Mouse (Mus musculus) midbrain, embryonic 16.5 days (tissue): ENCODE data around the gene Col24a1. TPM values are rescaled to one million over a fixed set of nuclear protein-coding genes. Genes with fewer than 3 reads are reported as not detected.

Source experiments
- ATAC-seq: fragments of 200-750 bp; cut with Nextera tagmentation; 2 replicates; pipeline ENCODE4 v1.8.0; 2017; ENCODE audit warnings: moderate TSS enrichment
- H3K27ac ChIP-seq: fragments of 300-500 bp; sonication (generic); 2 replicates; pipeline ENCODE4 v1.5.1; 2014; ENCODE audit warnings: mild to moderate bottlenecking, low read length, mixed read lengths
- H3K27me3 ChIP-seq: fragments of 300-500 bp; sonication (generic); 2 replicates; pipeline ENCODE4 v1.6.1; 2014; ENCODE audit warnings: low read depth, low read length, mixed read lengths; ENCODE audit not compliant: control insufficient read depth, insufficient read depth
- H3K36me3 ChIP-seq: fragments of 300-500 bp; sonication (generic); 2 replicates; pipeline ENCODE4 v1.6.1; 2014; ENCODE audit warnings: mild to moderate bottlenecking, low read length, moderate library complexity, mixed read lengths; ENCODE audit not compliant: control insufficient read depth, insufficient read depth
- H3K4me1 ChIP-seq: fragments of 300-500 bp; sonication (generic); 2 replicates; pipeline ENCODE4 v1.6.1; 2014; ENCODE audit warnings: mild to moderate bottlenecking, low read length, mixed read lengths; ENCODE audit not compliant: control insufficient read depth, insufficient read depth
- H3K4me2 ChIP-seq: fragments of 300-500 bp; sonication (generic); 2 replicates; pipeline ENCODE4 v1.6.1; 2014; ENCODE audit warnings: mild to moderate bottlenecking, low read length, mixed read lengths
- H3K4me3 ChIP-seq: fragments of 300-500 bp; sonication (generic); 2 replicates; pipeline ENCODE4 v1.5.1; 2014; ENCODE audit warnings: low read depth, mild to moderate bottlenecking, low read length, moderate library complexity, mixed read lengths
- H3K9ac ChIP-seq: fragments of 300-500 bp; sonication (generic); 2 replicates; pipeline ENCODE4 v1.6.1; 2014; ENCODE audit warnings: low read depth, low read length, mixed read lengths
- H3K9me3 ChIP-seq: fragments of 300-500 bp; sonication (generic); replicated peaks from 2 replicates; pipeline ENCODE4 v1.6.1; 2014; ENCODE audit warnings: mild to moderate bottlenecking, low read length, mixed read lengths; ENCODE audit not compliant: control insufficient read depth, poor library complexity, severe bottlenecking
- WGBS: fragments of 180-500 bp; shearing (Covaris S2); extraction: QIAGEN DNeasy Blood & Tissue Kit; methylation state at CpG from one replicate; pipeline ENCODE4 v1.1.7; 2014; 5-methylcytosine and 5-hydroxymethylcytosine counted together
- polyA plus RNA-seq: library from polyadenylated mRNA; unstranded; fragments of >200 nt; fragmentation: Nextera tagmentation; extraction: Ambion mirVana; gene quantifications from 2 replicates; pipeline ENCODE4 v1.2.1, GENCODE M21; 2015

Gene Col24a1
- polyA plus RNA-seq, 1 experiment from 2014 or later: 1.6 TPM

DNA sequence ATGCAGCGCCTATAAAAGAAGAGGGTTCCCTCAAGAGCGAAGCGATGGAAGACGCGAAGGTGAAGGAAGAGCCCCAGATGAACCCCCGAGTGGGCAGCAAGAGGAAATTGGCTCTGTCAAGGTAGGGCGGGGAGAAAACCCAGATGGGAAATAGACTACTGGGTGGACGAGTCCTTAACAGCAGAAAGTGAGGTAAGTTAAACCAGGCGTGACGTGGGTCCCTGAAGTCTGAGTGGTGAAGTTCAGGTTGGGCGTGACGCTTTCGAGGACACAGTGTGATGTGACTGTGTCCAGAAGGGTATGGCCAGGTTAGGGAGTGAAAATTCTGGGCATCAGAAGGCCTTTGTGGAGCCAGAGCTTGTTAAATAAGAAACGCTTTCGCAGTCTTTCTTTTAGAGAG, 284.6 kb downstream of the Col24a1 start:
- H3K4me3 ChIP-seq: peak overlapping the region; percentile 87
- no peaks in the 10 kb centered on the region for H3K9me3 ChIP-seq
- no peaks in the 10 kb centered on the region for H3K27me3 ChIP-seq
- H3K27ac ChIP-seq: no peak overlapping the region
- ATAC-seq: peak; percentile 4; the same call in 1 of the 2 replicates
- H3K4me2 ChIP-seq: peak overlapping the region; percentile 84
- H3K9ac ChIP-seq: peak overlapping the region; percentile 86
- H3K36me3 ChIP-seq: peaks cover 10% of the 10 kb centered on the region
- peaks cover 14% of the 10 kb centered on the region for H3K4me1 ChIP-seq
- WGBS: 34% methylated on average over 15 of the region's 15 CpGs

DNA sequence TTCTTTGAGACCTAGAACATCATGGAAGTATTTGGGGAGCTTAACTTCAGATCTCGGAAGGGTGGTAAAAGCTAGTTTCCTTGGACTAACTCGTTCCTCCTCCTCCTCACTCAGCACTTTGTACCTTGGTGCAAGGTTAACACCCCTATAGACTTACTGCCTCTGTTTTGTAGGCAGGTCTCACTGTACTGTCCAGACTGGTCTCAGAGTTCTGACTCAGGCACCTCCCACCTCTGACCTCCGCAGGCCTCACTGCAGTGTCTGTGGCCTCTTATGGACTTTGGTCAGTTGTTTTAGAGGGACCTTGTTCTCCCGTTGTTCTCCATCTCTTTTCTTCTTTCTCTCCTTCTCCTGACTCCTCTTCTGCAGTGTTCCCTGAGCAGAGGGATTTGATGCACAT, 290.8 kb downstream of the Col24a1 start:
- no peak for ATAC-seq
- 91% methylated on average over 4 of the region's 4 CpGs for WGBS
- Histone ChIP-seq H3K27ac (no peak overlapping the region), H3K9me3 (no peaks in the 10 kb centered on the region), H3K4me1 (no peaks in the 10 kb centered on the region), H3K27me3 (no peaks in the 10 kb centered on the region), H3K4me2 (no peak overlapping the region), H3K36me3 (peaks cover 24% of the 10 kb centered on the region), H3K4me3 (no peak overlapping the region), H3K9ac (no peak overlapping the region)

DNA sequence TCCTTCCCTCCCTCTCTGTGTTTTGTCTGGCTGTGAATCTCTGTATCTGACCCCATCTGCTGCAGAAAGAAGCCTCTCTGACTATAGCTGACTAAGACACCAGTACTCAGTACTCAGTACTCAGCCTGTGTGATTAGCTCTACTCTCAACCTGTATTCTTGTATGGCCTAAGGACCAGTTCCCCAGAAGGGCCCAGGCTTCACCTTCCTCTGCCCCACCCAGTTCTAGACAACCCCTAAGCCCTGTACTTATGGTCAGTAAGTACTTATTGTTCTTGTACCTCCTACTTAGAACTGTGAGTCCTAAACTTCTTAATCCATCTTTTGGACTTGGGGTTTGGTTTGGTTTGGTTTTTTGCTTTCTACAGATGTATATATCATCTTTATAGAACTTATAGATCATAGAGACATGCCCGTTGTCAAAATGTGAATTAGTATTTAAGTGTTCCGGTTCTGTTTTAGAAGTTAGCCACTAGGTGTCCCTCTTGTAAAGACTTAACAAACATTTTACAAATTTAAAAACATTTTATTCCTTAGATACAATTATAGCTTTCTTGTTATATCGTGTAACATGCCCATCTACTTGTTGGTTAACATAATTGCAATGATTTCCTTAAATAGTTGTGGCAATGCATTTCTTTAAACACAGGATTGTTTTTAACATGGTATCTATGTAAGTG, 291.4 kb downstream of the Col24a1 start:
- Histone ChIP-seq H3K9me3 (no peaks in the 10 kb centered on the region), H3K27ac (no peak overlapping the region), H3K4me3 (no peak overlapping the region), H3K27me3 (no peaks in the 10 kb centered on the region), H3K36me3 (peaks cover 24% of the 10 kb centered on the region), H3K4me1 (no peaks in the 10 kb centered on the region), H3K9ac (no peak overlapping the region), H3K4me2 (no peak overlapping the region)
- 0 out of 2 replicates have a peak, but pooled peaks have one; percentile 67 for ATAC-seq
- whole genome bisulfite sequencing: 63% methylated on average over 3 of the region's 3 CpGs

DNA sequence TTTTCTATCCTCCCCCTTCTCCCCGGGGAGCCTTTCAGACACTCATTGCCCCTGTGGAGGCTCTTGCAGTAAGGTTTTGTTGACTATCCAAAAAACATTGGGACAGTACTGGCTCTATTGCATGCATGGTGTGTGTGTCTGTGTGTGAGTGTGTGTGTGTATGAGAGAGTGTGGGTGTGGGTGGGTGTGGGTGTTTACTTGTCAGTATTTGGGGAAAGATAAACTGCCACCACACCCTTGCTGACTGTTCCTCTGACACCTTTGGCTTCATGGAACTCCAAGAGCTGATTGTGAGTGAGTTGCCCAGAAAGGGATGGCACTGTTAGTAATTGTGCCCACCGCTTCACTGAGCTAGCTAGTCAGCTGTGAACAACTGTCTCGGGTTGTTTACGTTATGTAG, 298.3 kb downstream of the Col24a1 start:
- Histone ChIP-seq H3K27me3 (no peaks in the 10 kb centered on the region), H3K9ac (no peak overlapping the region), H3K9me3 (no peaks in the 10 kb centered on the region), H3K4me3 (no peak overlapping the region), H3K27ac (no peak overlapping the region), H3K4me2 (no peak overlapping the region), H3K4me1 (no peaks in the 10 kb centered on the region), H3K36me3 (peaks cover 30% of the 10 kb centered on the region)
- WGBS: 93% methylated on average over 4 of the region's 4 CpGs
- ATAC-seq: no peak

GRCm38 (mm10) chr3:145591841-145592542, 299.7 kb downstream of the Col24a1 start:
- Histone ChIP-seq H3K27ac (no peak overlapping the region), H3K4me1 (no peaks in the 10 kb centered on the region), H3K36me3 (peaks cover 27% of the 10 kb centered on the region), H3K4me2 (no peak overlapping the region), H3K9ac (no peak overlapping the region), H3K9me3 (no peaks in the 10 kb centered on the region), H3K27me3 (no peaks in the 10 kb centered on the region), H3K4me3 (no peak overlapping the region)
- ATAC-seq: no peak
- 92% methylated on average over 6 of the region's 6 CpGs for WGBS

DNA sequence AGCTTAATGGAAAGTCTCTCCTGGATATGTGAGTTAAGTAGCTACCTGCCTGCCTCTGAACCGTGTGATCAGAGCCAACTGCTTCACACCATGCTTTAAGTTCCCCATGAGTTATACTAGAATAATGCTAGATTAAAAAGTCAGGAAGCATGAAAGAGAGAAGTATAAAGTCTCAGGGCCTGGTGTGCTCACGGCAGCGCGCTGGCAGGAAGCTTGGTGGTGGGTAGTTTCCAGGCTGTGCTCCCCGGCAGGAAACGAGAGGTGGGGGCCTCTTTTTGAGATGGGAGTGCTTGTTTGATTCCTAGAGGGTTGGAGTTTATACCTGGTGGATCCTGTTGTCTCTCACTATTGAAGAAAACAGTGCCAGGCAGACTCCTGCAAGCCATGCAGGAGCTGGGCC, 303.1 kb downstream of the Col24a1 start:
- Histone ChIP-seq H3K4me2 (no peak overlapping the region), H3K27ac (no peak overlapping the region), H3K9ac (no peak overlapping the region), H3K9me3 (no peaks in the 10 kb centered on the region), H3K36me3 (peaks cover 37% of the 10 kb centered on the region), H3K27me3 (no peaks in the 10 kb centered on the region), H3K4me1 (no peaks in the 10 kb centered on the region), H3K4me3 (no peak overlapping the region)
- ATAC-seq: no peak
- 95% methylated on average over 6 of the region's 6 CpGs for WGBS

GRCm38 (mm10) chr3:145599059-145599458, 306.8 kb downstream of the Col24a1 start:
- Histone ChIP-seq H3K9ac (no peak overlapping the region), H3K4me1 (peaks cover 9% of the 10 kb centered on the region; the same call in 1 of the 2 replicates), H3K36me3 (peaks cover 31% of the 10 kb centered on the region), H3K4me3 (no peak overlapping the region), H3K9me3 (no peaks in the 10 kb centered on the region), H3K27ac (no peak overlapping the region), H3K27me3 (no peaks in the 10 kb centered on the region), H3K4me2 (no peak overlapping the region)
- 97% methylated on average over 7 of the region's 7 CpGs for WGBS
- no peak for ATAC-seq

DNA sequence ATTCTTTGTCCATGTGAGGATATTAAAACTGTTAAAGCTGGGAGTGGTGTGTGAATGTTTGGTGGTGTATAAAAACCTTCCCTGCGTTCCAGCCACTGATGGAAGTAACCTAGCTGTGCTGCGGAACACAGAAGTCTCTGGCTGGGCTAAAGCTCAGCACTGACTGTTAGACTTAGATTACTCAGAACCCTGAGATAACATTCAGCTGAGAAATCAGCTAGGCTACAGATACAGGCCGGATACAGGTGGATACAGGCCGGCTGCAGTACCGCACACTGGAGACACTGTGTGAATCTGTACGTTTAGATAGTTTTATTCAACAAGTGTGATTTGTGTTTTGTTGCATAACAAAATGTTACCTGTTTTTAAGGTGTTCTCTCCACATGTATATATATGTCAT, 308.5 kb downstream of the Col24a1 start:
- WGBS: 94% methylated on average over 6 of the region's 6 CpGs
- Histone ChIP-seq H3K9ac (no peak overlapping the region), H3K36me3 (peaks cover 24% of the 10 kb centered on the region)

GRCm38 (mm10) chr3:145601345-145601744, 309.1 kb downstream of the Col24a1 start:
- H3K27ac ChIP-seq: no peak overlapping the region
- H3K9ac ChIP-seq: no peak overlapping the region
- H3K36me3 ChIP-seq: peaks cover 22% of the 10 kb centered on the region
- H3K4me2 ChIP-seq: no peak overlapping the region
- no peak overlapping the region for H3K4me3 ChIP-seq
- 91% methylated on average over 6 of the region's 6 CpGs for WGBS
- no peaks in the 10 kb centered on the region for H3K27me3 ChIP-seq
- no peak for ATAC-seq
- H3K4me1 ChIP-seq: peaks cover 9% of the 10 kb centered on the region; the same call in 1 of the 2 replicates
- H3K9me3 ChIP-seq: no peaks in the 10 kb centered on the region

More for the DNA sequence above, 308.5 kb downstream of the Col24a1 start:
- Histone ChIP-seq H3K4me3 (no peak overlapping the region), H3K9me3 (no peaks in the 10 kb centered on the region), H3K27me3 (no peaks in the 10 kb centered on the region), H3K4me2 (no peak overlapping the region), H3K4me1 (peaks cover 9% of the 10 kb centered on the region; the same call in 1 of the 2 replicates), H3K27ac (no peak overlapping the region)
- ATAC-seq: no peak
